Mouse (Mus musculus): ENCODE data around the gene Otx2. TPM values are rescaled to one million over a fixed set of nuclear protein-coding genes. Genes with fewer than 3 reads are reported as not detected.

The Otx2 gene
- polyA plus RNA-seq, 1 experiment from 2014 or later, result not detected

GRCm38 (mm10) chr14:48679590-48679989, 6.0 kb upstream of the Otx2 start:
- ATAC-seq, result no peak
- WGBS (ENCODE audit: insufficient replicate concordance), result 62% methylated on average over 5 of the region's 5 CpGs
- no peak overlapping the region for H3K4me3 ChIP-seq

GRCm38 (mm10) chr14:48678674-48679073, 5.1 kb upstream of the Otx2 start:
- ATAC-seq, result no peak
- H3K27me3 ChIP-seq (replicated peaks), result peaks cover 41% of the 10 kb centered on the region
- H3K36me3 ChIP-seq, result no peaks in the 10 kb centered on the region
- H3K4me3 ChIP-seq, result no peak overlapping the region
- 0 out of 2 replicates have a peak, but pooled peaks cover 4% of the 10 kb centered on the region for H3K4me1 ChIP-seq
- no peak overlapping the region for H3K4me2 ChIP-seq
- H3K9ac ChIP-seq, result no peak overlapping the region
- H3K27ac ChIP-seq, result no peak overlapping the region
- H3K9me3 ChIP-seq (replicated peaks), result no peaks in the 10 kb centered on the region
- WGBS (ENCODE audit: insufficient replicate concordance), result 68% methylated on average over 3 of the region's 3 CpGs

More at GRCm38 (mm10) chr14:48679590-48679989, 6.0 kb upstream of the Otx2 start:
- Histone ChIP-seq H3K36me3 (no peaks in the 10 kb centered on the region), H3K9me3 (replicated peaks) (no peaks in the 10 kb centered on the region), H3K4me1 (no peaks in the 10 kb centered on the region), H3K9ac (no peak overlapping the region), H3K27me3 (replicated peaks) (peaks cover 32% of the 10 kb centered on the region), H3K4me2 (no peak overlapping the region), H3K27ac (no peak overlapping the region)

GRCm38 (mm10) chr14:48674036-48674831, 615 bp upstream of the Otx2 start:
- Histone ChIP-seq H3K27me3 (replicated peaks) (peaks cover 84% of the 10 kb centered on the region), H3K9me3 (replicated peaks) (no peaks in the 10 kb centered on the region), H3K9ac (no peak overlapping the region), H3K4me2 (no peak overlapping the region), H3K4me3 (no peak overlapping the region), H3K4me1 (0 out of 2 replicates have a peak, but pooled peaks cover 4% of the 10 kb centered on the region), H3K36me3 (no peaks in the 10 kb centered on the region), H3K27ac (no peak overlapping the region)
- no peak for ATAC-seq
- WGBS (ENCODE audit: insufficient replicate concordance), result 3% methylated on average over 36 of the region's 36 CpGs

GRCm38 (mm10) chr14:48672611-48673176, 925 bp downstream of the Otx2 start:
- Histone ChIP-seq H3K27ac (no peak overlapping the region), H3K4me3 (no peak overlapping the region), H3K36me3 (no peaks in the 10 kb centered on the region), H3K9ac (no peak overlapping the region), H3K27me3 (replicated peaks) (peaks cover 89% of the 10 kb centered on the region), H3K4me2 (no peak overlapping the region), H3K4me1 (0 out of 2 replicates have a peak, but pooled peaks cover 4% of the 10 kb centered on the region), H3K9me3 (replicated peaks) (no peaks in the 10 kb centered on the region)
- no peak for ATAC-seq
- WGBS (ENCODE audit: insufficient replicate concordance), result 10% methylated on average over 10 of the region's 10 CpGs

GRCm38 (mm10) chr14:48671480-48672240, 2.0 kb downstream of the Otx2 start:
- WGBS (ENCODE audit: insufficient replicate concordance), result 44% methylated on average over 9 of the region's 9 CpGs
- H3K9ac ChIP-seq, result no peak overlapping the region
- H3K27me3 ChIP-seq (replicated peaks), result peaks cover 97% of the 10 kb centered on the region
- no peak overlapping the region for H3K4me3 ChIP-seq
- ATAC-seq, result no peak
- no peak overlapping the region for H3K27ac ChIP-seq
- no peak overlapping the region for H3K4me2 ChIP-seq
- H3K9me3 ChIP-seq (replicated peaks), result no peaks in the 10 kb centered on the region
- no peaks in the 10 kb centered on the region for H3K36me3 ChIP-seq
- H3K4me1 ChIP-seq, result 0 out of 2 replicates have a peak, but pooled peaks cover 4% of the 10 kb centered on the region

GRCm38 (mm10) chr14:48670761-48671479, 2.7 kb downstream of the Otx2 start:
- Histone ChIP-seq H3K27me3 (replicated peaks) (peaks cover 98% of the 10 kb centered on the region), H3K9me3 (replicated peaks) (no peaks in the 10 kb centered on the region), H3K4me2 (no peak overlapping the region), H3K36me3 (no peaks in the 10 kb centered on the region), H3K4me3 (no peak overlapping the region), H3K4me1 (0 out of 2 replicates have a peak, but pooled peaks cover 4% of the 10 kb centered on the region), H3K27ac (no peak overlapping the region), H3K9ac (no peak overlapping the region)
- 46% methylated on average over 4 of the region's 4 CpGs for WGBS (ENCODE audit: insufficient replicate concordance)
- ATAC-seq, result no peak

- 0 out of 2 replicates have a peak, but pooled peaks cover 4% of the 10 kb centered on the region for H3K4me1 ChIP-seq
- H3K9me3 ChIP-seq (replicated peaks), result no peaks in the 10 kb centered on the region
- H3K4me3 ChIP-seq, result no peak overlapping the region
- peaks cover 98% of the 10 kb centered on the region for H3K27me3 ChIP-seq (replicated peaks)
- 6% methylated on average over 3 of the region's 3 CpGs for WGBS (ENCODE audit: insufficient replicate concordance)
- H3K27ac ChIP-seq, result no peak overlapping the region
- H3K9ac ChIP-seq, result no peak overlapping the region
- ATAC-seq, result no peak
- H3K4me2 ChIP-seq, result no peak overlapping the region
- no peaks in the 10 kb centered on the region for H3K36me3 ChIP-seq
Observed at GRCm38 (mm10) chr14:48670258-48670630, 3.4 kb downstream of the Otx2 start.

- Histone ChIP-seq H3K4me3 (no peak overlapping the region), H3K27me3 (replicated peaks) (peaks cover 98% of the 10 kb centered on the region), H3K9ac (no peak overlapping the region), H3K36me3 (no peaks in the 10 kb centered on the region), H3K9me3 (replicated peaks) (no peaks in the 10 kb centered on the region), H3K27ac (no peak overlapping the region), H3K4me1 (peaks cover 7% of the 10 kb centered on the region; the same call in 1 of the 2 replicates), H3K4me2 (no peak overlapping the region)
- no peak for ATAC-seq
- WGBS (ENCODE audit: insufficient replicate concordance), result 5% methylated on average over 18 of the region's 18 CpGs
Observed at GRCm38 (mm10) chr14:48669541-48670257, 3.9 kb downstream of the Otx2 start.

GRCm38 (mm10) chr14:48668761-48669303, 4.8 kb downstream of the Otx2 start:
- no peak for ATAC-seq
- no peak overlapping the region for H3K27ac ChIP-seq
- H3K9ac ChIP-seq, result no peak overlapping the region
- peaks cover 6% of the 10 kb centered on the region; the same call in 1 of the 2 replicates for H3K4me1 ChIP-seq
- peaks cover 97% of the 10 kb centered on the region for H3K27me3 ChIP-seq (replicated peaks)
- no peak overlapping the region for H3K4me2 ChIP-seq
- H3K36me3 ChIP-seq, result no peaks in the 10 kb centered on the region
- H3K9me3 ChIP-seq (replicated peaks), result no peaks in the 10 kb centered on the region
- WGBS (ENCODE audit: insufficient replicate concordance), result 2% methylated on average over 29 of the region's 29 CpGs
- no peak overlapping the region for H3K4me3 ChIP-seq

- Histone ChIP-seq H3K36me3 (no peaks in the 10 kb centered on the region), H3K27ac (no peak overlapping the region), H3K4me2 (no peak overlapping the region), H3K27me3 (replicated peaks) (peaks cover 97% of the 10 kb centered on the region), H3K9me3 (replicated peaks) (no peaks in the 10 kb centered on the region), H3K9ac (no peak overlapping the region), H3K4me3 (no peak overlapping the region), H3K4me1 (peaks cover 5% of the 10 kb centered on the region; the same call in 1 of the 2 replicates)
- 3% methylated on average over 11 of the region's 11 CpGs for WGBS (ENCODE audit: insufficient replicate concordance)
- ATAC-seq, result no peak
Observed at GRCm38 (mm10) chr14:48668051-48668481, 5.6 kb downstream of the Otx2 start.

GRCm38 (mm10) chr14:48667396-48667795, 6.2 kb downstream of the Otx2 start:
- Histone ChIP-seq H3K9me3 (replicated peaks) (no peaks in the 10 kb centered on the region), H3K9ac (no peak overlapping the region), H3K36me3 (no peaks in the 10 kb centered on the region), H3K27me3 (replicated peaks) (peaks cover 97% of the 10 kb centered on the region), H3K4me1 (peaks cover 5% of the 10 kb centered on the region; the same call in 1 of the 2 replicates), H3K4me2 (no peak overlapping the region), H3K27ac (no peak overlapping the region), H3K4me3 (no peak overlapping the region)
- whole genome bisulfite sequencing (ENCODE audit: insufficient replicate concordance), result 2% methylated on average over 12 of the region's 12 CpGs
- no peak for ATAC-seq

Measured in liver, embryonic 12.5 days (tissue).